Mouse (Mus musculus) MEL (cell line): ENCODE measurements around the gene Syne4.

Experiments
- CHD2 ChIP-seq: IDR thresholded peaks from 2 replicates; pipeline ENCODE4 v1.6.1; 2011; ENCODE audit warnings: low read length, improper control_type of control experiment
- CTCF ChIP-seq, 3 experiments: IDR thresholded peaks in 2 of 3; conservative IDR thresholded peaks in 1 of 3; 2 replicates each; pipeline ENCODE4 v1.5.1; 2011 to 2012; ENCODE audit warnings: low read length in 3 of 3, low read depth in 2 of 3, mild to moderate bottlenecking in 2 of 3, improper control_type of control experiment in 1 of 3, inconsistent platforms in 1 of 3, mixed read lengths in 1 of 3, moderate library complexity in 1 of 3; ENCODE audit not compliant: control insufficient read depth in 1 of 3, insufficient read depth in 1 of 3, poor library complexity in 1 of 3, severe bottlenecking in 1 of 3
- ELF1 ChIP-seq: IDR thresholded peaks from 2 replicates; pipeline ENCODE4 v1.6.1; 2014; ENCODE audit warnings: low read depth, mild to moderate bottlenecking, inconsistent platforms, low read length, improper control_type of control experiment, moderate library complexity
- ETS1 ChIP-seq: IDR thresholded peaks from 2 replicates; pipeline ENCODE4 v1.6.1; 2012; ENCODE audit warnings: low read depth, mild to moderate bottlenecking, inconsistent platforms, low read length, improper control_type of control experiment, moderate library complexity
- GATA1 ChIP-seq: IDR thresholded peaks from 2 replicates; pipeline ENCODE4 v1.6.1; 2011; ENCODE audit warnings: low read depth, low read length, improper control_type of control experiment
- HCFC1 ChIP-seq: IDR thresholded peaks from 2 replicates; pipeline ENCODE4 v1.6.1; 2012; ENCODE audit warnings: low read depth, mild to moderate bottlenecking, inconsistent platforms, low read length, improper control_type of control experiment, moderate library complexity
- MAX ChIP-seq: IDR thresholded peaks from 2 replicates; pipeline ENCODE4 v1.6.1; 2011; ENCODE audit warnings: low read length, improper control_type of control experiment
- MEF2A ChIP-seq: IDR thresholded peaks from 2 replicates; pipeline ENCODE4 v1.6.1; 2014; ENCODE audit warnings: low read depth, mild to moderate bottlenecking, inconsistent platforms, low read length, improper control_type of control experiment; ENCODE audit not compliant: poor library complexity, insufficient replicate concordance, severe bottlenecking; ENCODE audit errors: extremely low read depth
- MXI1 ChIP-seq: IDR thresholded peaks from 2 replicates; pipeline ENCODE4 v1.6.1; 2011; ENCODE audit warnings: mild to moderate bottlenecking, low read depth, low read length, improper control_type of control experiment
- NRF1 ChIP-seq: IDR thresholded peaks from 2 replicates; pipeline ENCODE4 v1.6.1; 2014; ENCODE audit warnings: low read depth, mild to moderate bottlenecking, inconsistent platforms, low read length, improper control_type of control experiment, moderate library complexity; ENCODE audit not compliant: poor library complexity, insufficient read depth, severe bottlenecking
- POLR2A ChIP-seq, 2 experiments: IDR thresholded peaks; 2 replicates each; pipeline ENCODE4 v1.6.1; 2011 to 2012; ENCODE audit warnings: low read length in 2 of 2, mild to moderate bottlenecking in 2 of 2, control low read depth in 1 of 2, improper control_type of control experiment in 1 of 2, low read depth in 1 of 2, moderate library complexity in 1 of 2; ENCODE audit not compliant: control insufficient read depth in 1 of 2, insufficient read depth in 1 of 2, poor library complexity in 1 of 2
- TAL1 ChIP-seq: IDR thresholded peaks from 2 replicates; pipeline ENCODE4 v1.6.1; 2012; ENCODE audit warnings: mild to moderate bottlenecking, inconsistent platforms, low read length, moderate library complexity, mixed read lengths
- UBTF ChIP-seq: IDR thresholded peaks from 2 replicates; pipeline ENCODE4 v1.6.1; 2012; ENCODE audit warnings: low read depth, mild to moderate bottlenecking, inconsistent platforms, low read length, improper control_type of control experiment, moderate library complexity, borderline replicate concordance; ENCODE audit not compliant: insufficient read depth
- USF1 ChIP-seq: IDR thresholded peaks from 2 replicates; pipeline ENCODE4 v1.6.1; 2014; ENCODE audit warnings: low read depth, mild to moderate bottlenecking, inconsistent platforms, low read length, improper control_type of control experiment, moderate library complexity

DNA sequence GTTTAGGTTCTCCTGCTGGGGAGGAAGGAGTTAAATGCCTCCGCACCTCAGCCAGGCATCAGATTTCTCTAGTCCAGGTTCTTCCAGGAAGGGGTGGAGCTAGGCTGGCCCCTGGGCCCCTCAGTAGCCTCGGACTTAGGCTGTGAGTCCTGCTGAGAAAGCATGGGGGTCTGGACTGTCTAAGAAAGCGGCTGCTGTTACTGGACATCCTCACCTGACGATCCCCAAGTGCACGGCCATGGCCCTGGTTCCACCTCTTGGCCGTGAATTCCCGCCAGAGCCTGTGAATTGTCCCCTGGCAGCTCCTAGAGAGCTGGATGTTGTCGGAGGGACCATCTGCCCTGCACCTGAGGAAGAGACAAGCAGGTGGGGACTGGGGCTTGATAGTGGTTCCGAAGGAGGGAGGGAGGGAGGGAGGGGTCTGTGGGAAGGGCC is at the start of gene Syne4:
- TF ChIP-seq UBTF (no peak), MEF2A (no peak), ELF1 (no peak), CTCF (IDR thresholded peaks at IDR 0.05 in 2 of 3, conservative IDR thresholded peaks at IDR 0.05 in 1 of 3; ENCODE audit: control insufficient read depth in 1 of 3, insufficient read depth in 1 of 3, low read depth in 2 of 3, low read length in 3 of 3, poor library complexity in 1 of 3, severe bottlenecking in 1 of 3) (no peak), TAL1 (no peak), USF1 (no peak), MAX (no peak), POLR2A (IDR thresholded peaks at IDR 0.05; ENCODE audit: control insufficient read depth in 1 of 2, insufficient read depth in 1 of 2, low read depth in 1 of 2, low read length in 2 of 2, poor library complexity in 1 of 2) (no peak), CHD2 (no peak), MXI1 (no peak), ETS1 (no peak), NRF1 (no peak), GATA1 (no peak), HCFC1 (no peak)
